Mouse (Mus musculus): ENCODE measurements at regions not wholly inside any gene's neighbourhood (a gene's known extent, or its start where the extent isn't known, plus 50 kb on each side); places are given as distances from the start of the nearest gene placed in this dataset.

DNA sequence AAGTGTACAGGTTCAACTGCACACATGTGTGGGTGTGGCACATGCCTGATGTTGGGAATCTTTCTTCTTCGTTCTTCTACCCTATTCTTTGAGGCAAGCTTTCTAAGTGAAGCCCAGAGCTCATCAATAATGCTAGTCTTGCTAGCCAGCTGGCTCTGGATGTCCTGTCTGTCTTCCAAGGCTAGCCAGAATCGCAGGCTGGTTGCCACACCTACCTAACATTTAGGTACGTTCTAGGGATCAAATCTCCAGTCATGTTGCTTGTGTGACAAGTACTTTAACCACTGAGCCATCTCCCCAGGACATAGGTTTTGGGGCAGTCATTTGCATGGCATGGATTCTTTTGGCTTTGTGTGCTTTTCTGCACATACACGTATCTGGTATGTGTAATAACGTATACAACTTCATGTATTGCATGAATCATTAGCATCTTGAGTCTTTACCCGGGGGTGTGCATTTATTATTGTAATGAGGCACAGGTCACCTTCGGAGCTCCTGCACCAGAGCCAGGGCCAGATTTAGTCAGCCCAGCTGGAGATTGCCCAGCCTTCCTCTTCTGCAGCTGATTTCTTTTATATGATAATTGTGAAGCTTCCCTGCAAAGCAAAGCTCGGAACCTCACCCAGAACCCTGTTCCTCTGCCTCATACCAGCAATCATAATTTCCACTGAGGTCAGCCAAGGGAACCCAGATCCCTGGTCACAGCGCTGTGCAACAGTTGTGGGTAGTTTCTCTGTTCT lies 50.8 kb upstream of the Ivns1abp start:
- DNase-seq (ENCODE audit: low spot score) (no peak), ATAC-seq (replicated peaks; ENCODE audit: low FRiP score, low read depth) (no peak)
- H3K9ac ChIP-seq (ENCODE audit: low read depth, low read length), result no peak overlapping the region
- H3K9me3 ChIP-seq (replicated peaks; ENCODE audit: low read length), result no peaks in the 10 kb centered on the region
- no peaks in the 10 kb centered on the region for H3K27me3 ChIP-seq (ENCODE audit: insufficient read depth, low read length)
- H3K4me3 ChIP-seq (replicated peaks; ENCODE audit: low read depth, low read length), result no peak overlapping the region
- H3K36me3 ChIP-seq (ENCODE audit: insufficient read depth, low read length), result no peaks in the 10 kb centered on the region
- H3K4me2 ChIP-seq (ENCODE audit: low read length), result no peak overlapping the region
- H3K4me1 ChIP-seq (replicated peaks; ENCODE audit: insufficient read depth, low read length), result no peaks in the 10 kb centered on the region
- no peak for TF ChIP-seq CTCF (IDR thresholded peaks at IDR 0.05; ENCODE audit: low read depth)
- WGBS, result 77% methylated on average over 9 of the region's 9 CpGs
- H3K27ac ChIP-seq, result no peak overlapping the region
